Mouse (Mus musculus) induced T-regulatory cell, adult 2 months (primary cell): ENCODE measurements around the gene Tgds.
"Not testable (repeated sequence)": the region's sequence is repeated elsewhere in the genome, so short reads cannot be mapped to it uniquely, and the experiment has no call there.

ENCODE experiments used
- DNase-seq: peaks from one replicate; pipeline ENCODE4 v3.0.0-alpha.2; 2012; ENCODE audit warnings: low read depth

Gene Tgds

DNA sequence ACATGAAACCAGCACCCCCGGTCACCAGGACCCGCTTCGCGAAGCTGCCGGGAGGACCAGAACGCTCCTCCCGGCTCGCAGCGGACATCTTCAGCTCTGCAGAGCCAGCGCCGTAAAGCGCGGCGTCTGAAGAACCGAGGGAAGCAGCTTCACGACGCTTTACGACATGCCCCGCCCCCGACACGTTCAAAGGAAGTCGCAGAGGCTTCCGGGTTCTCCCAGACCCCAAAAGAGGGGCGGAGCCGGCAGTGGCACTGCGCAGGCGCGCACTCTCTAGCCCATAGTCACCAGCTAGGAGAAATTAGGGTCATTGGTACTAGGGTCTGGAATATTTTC, at the start of gene Tgds:
TSS of gene Tgds (minus strand) at position 114 of the 336 bp plus-strand sequence.
- peak; percentile 98 for DNase-seq

DNA sequence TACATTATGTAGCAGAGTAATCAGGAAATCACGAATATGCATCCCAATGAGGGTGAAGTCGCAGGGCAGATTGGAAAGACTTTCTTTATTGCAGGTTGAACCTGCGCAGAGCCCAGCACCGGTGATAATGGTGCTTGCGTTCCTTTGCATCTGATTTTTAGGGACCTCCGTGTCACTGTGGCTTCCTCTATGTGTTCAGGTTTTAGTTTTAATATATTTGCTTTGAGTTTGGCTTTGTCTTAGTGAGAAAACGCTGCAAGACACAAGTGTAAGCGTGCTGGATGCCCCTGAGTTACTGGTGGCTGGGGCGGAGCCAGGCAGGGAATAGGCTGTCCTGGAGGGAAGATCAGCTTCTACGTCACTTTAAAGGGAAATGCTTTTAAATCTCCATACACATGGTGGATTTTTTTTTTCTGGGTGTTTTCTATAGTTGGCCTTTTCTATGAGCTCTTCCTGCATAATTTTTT, 48.2 kb upstream of the Tgds start:
- DNase-seq, result no peak

DNA sequence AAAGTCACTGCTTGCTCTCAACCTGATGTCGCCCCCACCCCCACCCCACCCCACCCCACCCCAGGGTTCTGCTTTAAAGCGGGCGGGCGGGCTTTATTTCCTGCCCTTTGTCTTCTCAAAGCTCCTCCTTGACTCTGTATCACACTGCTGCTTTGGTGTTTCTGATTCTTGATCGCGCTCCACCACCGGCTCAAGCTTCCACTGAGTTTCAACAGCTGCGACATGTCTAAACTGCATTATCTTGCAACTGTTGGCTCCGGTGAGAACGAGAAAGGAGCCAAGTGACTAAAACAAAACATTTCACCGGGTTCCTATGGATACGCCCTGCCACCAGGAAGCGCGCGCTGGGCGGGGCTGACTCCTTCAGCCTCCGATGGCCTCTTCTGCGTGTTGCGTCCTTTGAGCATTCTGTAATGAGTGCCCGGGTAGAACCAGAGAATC, 47.6 kb upstream of the Tgds start:
- DNase-seq, result peak; percentile 81

DNA sequence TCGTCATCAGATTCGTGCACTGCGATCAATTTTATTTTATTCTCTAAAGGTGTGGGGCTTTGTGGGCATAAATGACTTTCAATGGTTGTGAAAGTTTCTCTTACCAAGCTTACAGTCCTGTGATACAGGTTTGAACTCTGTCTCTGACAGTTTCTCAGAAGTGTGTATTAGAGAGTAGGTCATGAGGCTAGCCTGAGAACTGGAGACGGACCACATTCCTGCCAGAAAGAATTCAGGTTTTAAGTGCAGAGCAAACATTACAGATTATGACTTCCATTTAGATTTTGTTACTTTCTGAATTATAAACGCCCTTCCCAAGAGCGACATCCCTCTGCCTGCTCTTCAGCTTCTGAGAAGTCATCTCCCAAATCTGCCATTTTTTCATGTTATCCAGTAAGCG, 47.1 kb upstream of the Tgds start:
- DNase-seq, result no peak

DNA sequence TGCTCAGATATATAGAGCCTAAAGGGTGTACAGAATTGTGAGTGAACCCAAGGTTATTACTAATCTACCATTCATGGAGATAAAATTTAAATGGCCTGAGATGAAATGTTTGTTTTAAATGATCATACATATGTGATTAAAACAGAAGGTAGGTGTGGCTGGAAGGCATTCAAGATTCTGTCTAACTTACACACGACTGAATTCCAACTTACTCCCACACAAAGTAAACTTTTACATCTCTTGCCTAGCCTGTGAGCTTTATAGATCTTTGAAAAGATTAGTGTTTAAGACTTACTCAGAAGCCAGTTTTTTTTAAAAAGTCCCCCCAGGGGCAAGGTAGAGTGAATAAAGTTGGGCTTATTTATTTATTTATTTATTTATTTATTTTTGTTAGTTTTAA, 46.7 kb upstream of the Tgds start:
- no peak for DNase-seq

DNA sequence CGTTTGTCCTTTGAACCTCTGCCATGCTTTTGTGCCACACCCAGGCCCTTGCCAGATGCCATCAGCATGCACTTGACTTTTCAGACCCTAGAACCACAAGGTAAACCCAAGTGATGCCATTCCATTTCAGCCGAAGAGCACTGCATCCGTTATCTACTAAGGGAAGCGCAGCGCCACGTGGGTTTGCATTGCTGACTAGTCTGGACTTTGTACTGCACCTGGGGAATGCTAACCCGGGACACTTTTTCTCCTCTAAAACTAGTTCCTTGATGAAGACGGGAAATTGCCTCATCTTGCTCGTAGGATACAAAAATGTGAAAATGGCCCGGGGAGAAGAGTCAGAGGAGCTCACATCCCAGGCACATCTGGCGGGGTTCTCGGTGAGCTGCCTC, 43.1 kb upstream of the Tgds start:
- no peak for DNase-seq

DNA sequence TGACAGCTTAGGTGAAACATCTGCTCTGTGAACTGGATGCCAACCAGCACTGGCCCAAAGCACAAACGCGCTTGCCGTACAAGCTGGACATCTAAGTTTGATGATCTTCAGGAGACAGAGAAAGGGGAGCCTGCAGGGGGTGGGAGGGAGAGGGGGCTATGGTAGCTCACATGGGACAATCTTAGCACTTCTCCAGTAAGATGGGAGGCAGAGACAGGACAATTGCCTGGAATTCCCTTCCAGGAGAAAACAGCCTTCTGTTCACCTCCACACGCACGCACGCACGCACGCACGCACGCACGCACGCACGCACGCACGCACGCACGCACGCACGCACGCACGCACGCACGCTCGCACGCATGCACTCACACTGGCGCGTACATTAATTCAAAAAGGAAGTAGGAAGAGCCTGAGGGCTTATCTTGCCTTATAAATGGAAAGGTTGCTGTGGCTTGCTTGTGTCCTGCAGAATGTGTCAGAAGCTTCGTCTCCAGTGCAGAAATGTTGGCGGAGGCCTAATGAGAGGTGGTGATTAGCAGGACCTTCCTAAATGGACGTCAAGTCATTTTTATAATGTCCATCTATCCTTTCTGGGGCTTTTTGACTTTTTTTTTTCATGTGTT, 42.6 kb upstream of the Tgds start:
- no peak for DNase-seq

DNA sequence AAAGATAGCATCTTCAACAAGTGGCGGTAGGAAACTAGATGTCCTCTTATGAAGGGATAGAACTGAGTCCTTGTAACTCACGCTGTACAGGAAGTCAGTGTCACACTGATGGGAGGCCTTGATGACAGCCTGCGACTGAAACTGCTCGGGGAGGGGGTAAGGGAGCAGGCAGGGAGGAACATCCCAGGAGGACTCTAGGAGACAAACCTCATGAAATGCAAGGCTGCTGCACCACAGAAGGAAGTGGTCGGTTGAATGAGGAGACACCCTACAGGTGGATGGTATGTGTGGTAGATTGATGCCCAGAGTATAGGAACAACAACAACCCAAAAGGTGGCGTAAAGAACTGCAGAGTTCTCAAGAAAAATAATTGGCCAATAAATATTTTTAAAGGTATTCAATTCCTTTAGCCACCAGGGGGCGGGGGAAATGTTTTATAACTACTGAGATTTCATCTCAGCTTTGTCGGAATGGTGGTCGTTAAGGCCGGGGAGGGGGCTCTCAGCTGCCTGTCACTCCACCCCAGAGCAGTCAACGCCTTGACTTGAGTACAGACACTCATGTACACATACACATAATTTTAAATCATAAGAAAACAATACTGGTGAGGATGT, 41.1 kb upstream of the Tgds start:
- DNase-seq, result peak; percentile 48

DNA sequence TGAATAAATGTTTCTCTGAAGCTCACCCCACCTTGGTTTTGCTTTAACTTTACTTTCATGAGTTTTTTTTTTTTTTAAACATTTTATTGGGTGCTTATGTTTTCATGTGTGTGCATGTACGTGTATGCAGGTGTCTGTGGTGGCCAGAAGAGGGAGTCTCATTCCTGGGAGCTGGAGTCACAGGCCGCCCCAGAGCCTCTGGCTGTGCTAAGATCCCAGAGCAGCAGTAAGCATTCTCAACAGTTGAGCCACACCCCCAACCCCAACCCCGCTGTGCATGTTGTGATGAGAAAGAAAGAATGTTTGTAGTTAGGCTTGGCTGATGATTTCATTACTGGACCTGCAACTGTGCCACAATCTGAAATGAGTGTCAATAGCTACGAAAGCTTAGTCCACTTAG, 36.2 kb upstream of the Tgds start:
- DNase-seq, result no peak

DNA sequence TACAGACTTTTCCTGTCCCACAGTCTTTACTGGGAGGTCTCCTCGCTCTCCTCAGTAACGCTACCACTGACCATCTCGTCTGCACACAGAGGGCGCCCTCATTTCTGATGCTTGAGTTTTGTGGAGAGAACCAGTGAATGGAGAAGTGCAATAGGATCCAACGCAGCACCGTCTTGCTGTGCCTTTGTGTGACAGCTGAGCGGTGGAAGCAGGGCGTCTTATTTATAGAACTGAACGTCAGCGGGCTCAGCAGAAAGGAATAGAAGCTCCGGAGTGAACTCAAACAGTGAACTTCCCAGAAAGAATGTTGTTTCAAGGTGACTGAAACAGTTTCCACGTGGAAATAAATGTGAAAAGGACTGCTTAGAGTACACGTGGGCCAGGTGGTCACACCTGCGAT, 30.1 kb upstream of the Tgds start:
- DNase-seq, result no peak

DNA sequence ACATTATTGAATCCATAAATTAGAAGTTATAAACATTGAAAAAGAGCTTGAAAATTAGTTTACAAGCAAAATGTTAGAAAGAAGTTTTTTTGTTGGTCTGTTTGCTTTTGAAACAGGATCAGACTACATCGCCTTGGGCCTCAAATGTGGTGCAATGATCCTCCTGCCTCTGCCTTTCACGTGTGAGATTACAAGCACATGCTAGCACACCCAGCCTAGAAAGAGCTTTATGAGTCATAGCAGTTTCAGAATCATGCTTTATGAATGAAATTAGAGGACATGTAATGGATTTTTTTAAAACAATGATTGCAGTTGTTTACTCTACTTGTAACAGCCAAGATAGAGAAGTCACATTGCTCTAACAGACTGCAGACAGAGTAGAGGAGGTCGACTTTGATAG, 29.2 kb upstream of the Tgds start:
- DNase-seq, result no peak

DNA sequence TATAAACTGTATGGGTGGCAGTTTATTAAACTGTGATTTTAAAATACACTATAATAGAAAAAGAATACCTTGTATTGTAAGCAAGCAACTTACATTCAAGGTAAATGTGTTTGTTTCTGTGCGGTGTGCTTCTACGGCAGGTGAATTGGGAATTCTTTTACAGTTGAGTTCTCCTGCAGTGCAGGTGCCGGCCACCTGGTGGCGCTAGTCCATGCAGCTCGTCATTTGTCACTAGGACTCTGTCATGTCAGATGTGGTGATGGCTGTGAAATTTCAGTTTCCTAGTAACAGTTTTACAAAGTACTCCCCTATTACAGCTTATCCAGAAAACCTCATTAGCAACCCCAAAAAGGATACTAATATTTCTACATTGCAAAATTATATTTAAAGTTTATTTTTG, 24.6 kb upstream of the Tgds start:
- peak; percentile 69 for DNase-seq

DNA sequence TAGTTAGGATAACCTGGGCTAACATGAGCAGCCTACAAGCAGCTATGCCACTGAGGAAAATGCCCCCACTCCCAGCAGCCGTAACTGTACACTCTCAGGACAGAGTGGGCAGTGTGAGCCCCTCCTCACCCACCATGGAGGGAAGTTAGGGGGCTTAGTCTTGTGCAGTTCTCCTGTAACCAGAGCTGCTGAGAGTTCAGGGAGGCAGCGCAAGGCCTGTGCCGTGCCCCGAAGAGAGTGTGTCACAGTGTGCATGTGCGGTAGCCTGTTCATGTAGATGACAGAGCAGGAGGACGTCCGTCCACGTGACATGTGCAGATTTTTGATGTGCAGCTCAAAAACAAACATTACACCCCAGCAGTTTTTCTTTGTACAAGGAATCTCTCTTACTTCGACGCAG, 24.2 kb upstream of the Tgds start:
- DNase-seq, result no peak

DNA sequence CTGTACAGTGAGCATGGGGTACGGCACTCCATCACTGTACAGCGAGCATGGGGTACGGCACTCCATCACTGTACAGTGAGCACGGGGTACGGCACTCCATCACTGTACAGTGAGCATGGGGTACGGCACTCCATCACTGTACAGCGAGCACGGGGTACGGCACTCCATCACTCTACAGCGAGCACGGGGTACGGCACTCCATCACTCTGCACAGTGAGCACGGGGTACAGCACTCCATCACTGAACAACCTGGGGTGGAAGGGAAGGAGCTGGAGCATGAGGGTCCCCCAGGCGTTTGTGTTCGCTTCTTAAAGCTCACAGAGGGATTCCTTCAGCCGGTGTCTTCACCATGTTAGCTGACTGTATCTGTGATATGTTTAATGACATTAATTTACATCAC, 23.5 kb upstream of the Tgds start:
- DNase-seq, result not testable (repeated sequence)

DNA sequence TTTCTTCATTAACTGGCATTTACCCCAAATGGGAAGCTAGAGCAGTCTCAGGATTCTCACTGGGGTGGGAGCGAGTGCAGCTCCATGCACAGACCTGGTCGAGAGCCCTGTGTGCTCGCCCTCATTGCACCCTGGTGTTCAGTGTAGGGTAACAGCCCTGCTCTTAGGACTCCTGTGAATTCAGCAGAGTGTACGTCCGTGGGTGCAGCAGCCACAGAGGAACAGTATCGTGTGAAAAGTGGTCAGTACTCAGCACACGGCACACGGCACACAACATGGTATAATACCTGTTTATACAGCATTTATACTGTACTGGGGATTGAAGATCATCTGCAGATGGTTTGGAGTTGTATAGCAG, 19.7 kb upstream of the Tgds start:
- no peak for DNase-seq

DNA sequence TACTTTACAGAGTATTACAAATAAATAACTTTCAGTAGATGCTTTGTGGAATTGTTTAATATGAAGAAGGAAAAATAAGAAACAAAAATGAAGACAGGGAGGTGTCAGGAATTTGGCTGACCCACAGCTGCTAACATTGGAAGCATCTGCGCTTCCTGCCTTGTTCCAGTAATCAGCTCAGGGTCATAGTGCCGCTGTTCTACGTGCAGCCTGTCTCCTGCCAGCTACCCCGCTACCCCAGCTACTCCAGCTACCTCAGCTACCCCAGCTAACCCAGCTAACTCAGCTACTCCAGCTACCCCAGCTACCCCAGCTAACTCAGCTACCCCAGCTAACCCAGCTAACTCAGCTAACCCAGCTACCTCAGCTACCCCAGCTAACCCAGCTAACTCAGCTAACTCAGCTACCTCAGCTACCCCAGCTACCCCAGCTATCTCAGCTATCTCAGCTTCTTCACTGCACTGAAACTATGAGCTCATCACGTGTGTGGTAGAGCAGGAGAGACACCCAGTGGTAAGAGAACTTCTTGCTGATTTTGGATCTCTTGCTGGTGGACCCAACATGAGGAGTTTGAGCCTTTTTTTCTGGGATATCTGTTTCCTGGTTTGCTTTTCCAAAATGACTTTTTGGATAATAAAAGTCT, 19.2 kb upstream of the Tgds start:
- DNase-seq, result peak; percentile 25

DNA sequence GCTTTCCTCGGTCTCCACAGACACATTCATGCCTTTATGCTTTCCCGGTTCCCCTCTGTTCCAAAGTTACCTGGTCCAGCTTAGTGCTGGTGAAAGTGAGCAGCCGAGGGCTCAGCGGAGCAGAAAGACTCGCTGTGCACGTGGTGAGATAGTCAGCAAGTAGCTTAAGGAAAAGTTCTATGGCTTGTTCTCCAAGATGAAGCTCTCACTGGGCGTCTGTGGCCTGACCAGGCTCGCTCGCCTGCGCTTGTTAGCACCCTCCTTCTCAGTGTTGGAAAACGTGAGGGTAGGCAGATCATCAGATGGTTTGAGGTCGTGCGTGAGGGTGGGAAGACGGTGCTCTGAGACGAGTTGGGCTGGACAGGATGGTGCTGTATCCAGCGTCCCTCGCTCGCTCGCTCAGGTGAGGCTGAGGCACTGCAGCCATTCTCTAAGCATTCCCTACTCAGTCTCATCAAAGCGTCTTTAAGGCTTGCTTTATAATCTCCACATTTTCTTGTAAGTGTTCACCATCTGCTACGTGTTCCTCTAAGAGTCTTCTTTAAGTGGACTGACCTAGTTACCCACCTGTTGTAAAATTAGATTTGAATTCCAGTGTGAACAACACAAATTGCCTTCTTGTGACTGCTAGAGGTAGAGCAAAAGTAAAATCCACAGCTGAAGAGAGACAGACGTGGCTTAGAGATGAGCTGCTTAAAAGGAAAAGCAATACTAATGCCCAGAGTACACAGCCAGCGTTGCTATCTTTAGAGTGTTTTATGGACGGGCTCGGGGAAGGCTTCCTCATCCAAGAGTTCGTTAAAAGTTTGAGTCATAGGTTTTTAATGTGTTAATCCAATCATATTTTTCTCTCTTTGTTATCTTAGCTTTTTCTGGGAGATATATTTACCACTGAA, 18.3 kb upstream of the Tgds start:
- DNase-seq, result no peak

DNA sequence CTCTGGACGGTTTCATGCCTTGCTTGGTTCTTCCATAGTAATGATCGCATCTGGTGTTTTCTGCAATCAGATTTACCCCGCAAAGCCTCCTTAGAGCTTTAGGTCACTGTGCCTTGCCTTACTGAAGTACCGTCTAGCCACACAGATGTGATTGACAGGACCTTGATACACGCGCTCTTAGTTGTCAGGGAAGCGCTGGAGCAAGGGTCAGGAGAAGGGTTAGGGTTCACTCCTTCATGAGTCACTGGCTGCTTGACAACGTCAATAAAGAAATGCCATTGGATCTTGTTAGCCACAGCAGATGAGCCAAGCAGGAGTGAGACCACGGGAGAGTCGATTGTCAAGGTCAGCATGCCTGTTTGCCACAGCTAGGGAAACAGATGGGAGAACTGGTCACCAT, 16.0 kb upstream of the Tgds start:
- DNase-seq, result no peak

DNA sequence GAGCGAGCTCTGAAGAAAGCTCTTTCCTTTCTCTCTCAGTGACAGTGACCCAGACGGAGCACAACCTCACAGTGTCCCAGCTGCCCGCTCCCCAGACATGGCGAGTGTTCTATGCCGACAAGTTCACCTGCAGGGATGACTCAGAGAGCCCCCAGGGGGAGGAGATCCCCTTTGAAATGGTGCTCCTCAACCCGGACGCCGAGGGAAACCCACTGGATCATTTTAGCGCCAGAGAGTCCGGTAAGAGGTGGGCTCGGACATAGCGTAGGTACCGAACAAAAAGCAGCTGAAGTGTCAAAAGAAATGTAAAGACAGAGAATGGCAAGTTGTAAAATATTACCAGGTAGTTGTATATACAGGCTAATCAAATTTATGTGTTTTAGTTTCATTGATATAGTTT, 15.5 kb upstream of the Tgds start:
- DNase-seq, result no peak

DNA sequence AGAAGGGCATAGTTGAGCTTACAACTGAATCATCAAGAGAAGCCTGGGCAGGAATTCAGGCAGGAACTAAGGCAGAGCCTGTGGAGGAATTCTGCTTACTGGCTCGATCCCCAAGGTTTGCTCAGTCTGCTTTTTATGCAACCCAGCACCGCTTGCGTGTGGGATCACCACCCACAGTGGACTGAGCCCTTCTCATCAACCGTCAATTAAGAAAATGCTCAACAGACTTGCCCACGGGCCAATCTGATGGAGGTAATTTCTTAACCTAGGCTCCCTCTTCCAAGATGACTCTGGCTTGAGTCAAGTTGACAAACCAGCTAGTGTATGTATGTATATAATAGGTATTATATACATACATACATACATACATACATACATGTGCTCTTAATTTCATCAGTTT, 9.7 kb upstream of the Tgds start:
- DNase-seq, result no peak

DNA sequence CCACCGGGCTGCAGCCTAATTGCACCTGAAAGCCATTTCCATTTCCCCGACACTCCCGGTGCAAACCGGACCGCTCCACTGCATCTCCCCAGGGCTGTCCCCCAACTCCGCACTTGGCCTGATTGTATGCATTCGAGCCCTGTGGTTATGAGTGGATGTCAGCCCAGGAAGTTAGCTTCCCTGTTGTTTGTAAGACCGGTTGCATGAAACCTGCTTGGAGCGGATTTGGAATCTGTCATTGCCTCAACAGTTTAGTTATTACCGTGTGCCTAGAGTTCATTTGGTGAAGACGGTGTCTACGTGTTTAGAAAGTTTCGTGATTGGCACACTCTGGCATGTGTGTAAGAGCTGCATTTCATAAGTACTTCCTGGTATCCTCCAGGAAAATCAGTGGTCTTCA, 4.9 kb upstream of the Tgds start:
- DNase-seq, result no peak

DNA sequence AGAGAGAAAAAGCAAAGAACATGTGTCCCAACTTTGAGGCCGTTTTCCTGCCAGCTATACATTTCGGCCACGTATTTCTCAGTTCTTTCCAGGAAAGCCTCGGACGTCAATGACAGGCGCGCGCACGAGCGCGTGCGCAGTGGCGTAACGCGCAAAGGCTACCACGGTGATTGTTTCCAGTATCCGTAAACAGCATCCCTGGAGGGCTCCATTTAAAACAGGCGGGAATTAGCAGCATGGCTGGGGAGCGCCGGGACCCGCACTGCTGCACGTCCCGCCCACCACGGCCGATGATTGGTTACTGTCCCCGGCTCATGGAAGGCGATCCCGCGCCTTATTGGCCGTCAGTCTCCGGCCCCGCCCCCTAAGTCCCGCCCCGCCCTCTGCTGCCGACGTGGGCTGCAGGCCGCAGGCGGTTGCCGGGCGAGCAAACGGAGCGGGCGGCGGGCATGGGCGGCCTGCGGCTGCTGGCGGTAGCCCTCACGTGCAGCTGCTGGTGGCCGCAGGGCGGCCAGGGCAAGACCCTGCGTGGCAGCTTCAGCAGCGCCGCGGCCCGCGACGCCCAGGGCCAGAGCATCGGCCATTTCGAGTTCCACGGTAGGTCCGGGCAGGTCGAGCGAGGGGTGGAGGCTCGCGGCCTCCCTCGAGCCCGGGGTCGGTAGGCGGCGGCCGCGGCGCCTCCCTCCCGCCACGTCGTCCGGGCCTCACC, 4.3 kb upstream of the Tgds start, which contains the start of gene Gpr180:
TSS of gene Gpr180 (plus strand) at position 415 of the 709 bp plus-strand sequence.
- peak; percentile 97 for DNase-seq
